Mouse (Mus musculus): ENCODE measurements around the gene Ripply3.

Gene Ripply3

GRCm38 (mm10) chr16:94327781-94328711 is at the start of gene Ripply3:
Gene Ripply3 (plus strand): TSS chr16:94328420.
- DNase-seq, result peak; percentile 33

GRCm38 (mm10) chr16:94283972-94284371 is 44.2 kb upstream of the Ripply3 start:
- DNase-seq, result no peak

GRCm38 (mm10) chr16:94287826-94288225 is 40.4 kb upstream of the Ripply3 start:
- no peak for DNase-seq

- no peak for DNase-seq
These were observed 38.8 kb upstream of the Ripply3 start for GRCm38 (mm10) chr16:94289138-94290072.

GRCm38 (mm10) chr16:94290073-94290999 is 37.9 kb upstream of the Ripply3 start:
- peak; percentile 90 for DNase-seq

- no peak for DNase-seq
These were observed 37.1 kb upstream of the Ripply3 start for GRCm38 (mm10) chr16:94291141-94291540.

GRCm38 (mm10) chr16:94298081-94298480 is 30.1 kb upstream of the Ripply3 start:
- DNase-seq, result no peak

GRCm38 (mm10) chr16:94299210-94299609 is 29.0 kb upstream of the Ripply3 start:
- no peak for DNase-seq

GRCm38 (mm10) chr16:94301194-94301593 is 27.0 kb upstream of the Ripply3 start:
- DNase-seq, result no peak

- DNase-seq, result no peak
These were observed 26.5 kb upstream of the Ripply3 start for GRCm38 (mm10) chr16:94301696-94302095.

GRCm38 (mm10) chr16:94302274-94303202 is 25.7 kb upstream of the Ripply3 start:
- DNase-seq, result peak; percentile 55

GRCm38 (mm10) chr16:94303203-94303535 is 25.1 kb upstream of the Ripply3 start:
- DNase-seq, result no peak

GRCm38 (mm10) chr16:94307526-94307925 is 20.7 kb upstream of the Ripply3 start:
- no peak for DNase-seq

GRCm38 (mm10) chr16:94307942-94308341 is 20.3 kb upstream of the Ripply3 start:
- no peak for DNase-seq

GRCm38 (mm10) chr16:94309025-94309424 is 19.2 kb upstream of the Ripply3 start:
- no peak for DNase-seq

GRCm38 (mm10) chr16:94311416-94311815 is 16.8 kb upstream of the Ripply3 start:
- no peak for DNase-seq

GRCm38 (mm10) chr16:94311931-94312330 is 16.3 kb upstream of the Ripply3 start:
- DNase-seq, result no peak

- DNase-seq, result peak; percentile 83
These were observed 15.5 kb upstream of the Ripply3 start for GRCm38 (mm10) chr16:94312663-94313228.

GRCm38 (mm10) chr16:94313229-94314030 is 14.8 kb upstream of the Ripply3 start, which contains the start of gene Hlcs:
Gene Hlcs (minus strand): TSS chr16:94313571.
- DNase-seq, result peak; percentile 100

GRCm38 (mm10) chr16:94314626-94315025 is 13.6 kb upstream of the Ripply3 start:
- DNase-seq, result no peak

Data from thymus, postnatal 4 days (tissue).